Mouse (Mus musculus): ENCODE data around the gene Zyx.

DNA sequence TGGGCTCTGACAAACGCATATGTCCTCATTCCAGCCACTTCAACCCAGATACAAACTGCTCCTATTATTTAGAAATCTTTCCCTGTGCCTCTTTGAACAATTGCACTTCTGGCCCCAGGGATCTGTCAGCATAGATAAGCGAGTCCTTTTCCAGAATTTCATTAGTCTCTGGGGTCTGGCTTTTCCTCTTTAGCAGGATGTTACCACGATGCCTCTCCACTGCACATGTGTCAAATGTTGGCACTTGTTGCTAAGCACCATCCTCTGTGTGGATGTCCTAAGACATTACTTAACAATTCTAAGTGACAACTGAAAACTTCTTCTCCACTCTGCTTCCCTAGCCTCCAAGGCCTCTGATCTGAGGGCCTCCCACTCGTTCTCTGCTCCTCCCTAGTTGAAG is 26.6 kb downstream of the Zyx start:
- TF ChIP-seq CTCF (IDR thresholded peaks at IDR 0.05; ENCODE audit: low read depth, low read length), result no peak
- no peak for TF ChIP-seq POLR2A (IDR thresholded peaks at IDR 0.05; ENCODE audit: insufficient read depth, low read length)
- TF ChIP-seq EP300 (IDR thresholded peaks at IDR 0.05; ENCODE audit: insufficient read depth, low read depth, low read length), result no peak
